Mouse (Mus musculus) left cerebral cortex, adult 8-10 months (tissue): Measurements from ENCODE around the gene Ogt. TPM values are rescaled to one million over a fixed set of nuclear protein-coding genes. Genes with fewer than 3 reads are reported as not detected.

ENCODE experiments used
- DNase-seq, 2 experiments: peaks; one replicate each; pipeline ENCODE4 v3.0.0; 2022; ENCODE audit warnings: low spot score in 2 of 2
- total RNA-seq, 4 experiments: library from RNA; stranded (reverse); gene quantifications; 2 replicates each; pipeline ENCODE4 v1.2.4; 2022

Ogt gene
- 100 to 1,000 TPM; 187 to 203 (median 200) TPM for total RNA-seq

GRCm38 (mm10) chrX:101639741-101640166 lies at the start of gene Ogt:
Gene Ogt, plus strand, starts transcription at chrX:101640060.
- peak; percentile 81 to 83 for DNase-seq

- DNase-seq = no peak
Measured at GRCm38 (mm10) chrX:101616183-101616582, 23.7 kb upstream of the Ogt start.

GRCm38 (mm10) chrX:101617889-101618288 lies 22.0 kb upstream of the Ogt start:
- no peak for DNase-seq

GRCm38 (mm10) chrX:101620317-101620716 lies 19.5 kb upstream of the Ogt start:
- DNase-seq = no peak

- DNase-seq = no peak
Measured at GRCm38 (mm10) chrX:101622539-101622938, 17.3 kb upstream of the Ogt start.

- no peak for DNase-seq
Measured at GRCm38 (mm10) chrX:101636821-101637525, 2.9 kb upstream of the Ogt start.

GRCm38 (mm10) chrX:101638856-101639255 lies 1.0 kb upstream of the Ogt start:
- DNase-seq = no peak

GRCm38 (mm10) chrX:101639306-101639705 lies 554 bp upstream of the Ogt start:
- DNase-seq = no peak

GRCm38 (mm10) chrX:101640194-101641160 lies 617 bp downstream of the Ogt start:
- peak; percentile 12 to 25 for DNase-seq

- DNase-seq = no peak
Measured at GRCm38 (mm10) chrX:101641161-101641530, 1.3 kb downstream of the Ogt start.

- DNase-seq = no peak
Measured at GRCm38 (mm10) chrX:101642091-101642490, 2.2 kb downstream of the Ogt start.

GRCm38 (mm10) chrX:101645286-101645685 lies 5.4 kb downstream of the Ogt start:
- no peak for DNase-seq

GRCm38 (mm10) chrX:101646621-101647020 lies 6.8 kb downstream of the Ogt start:
- DNase-seq = no peak

GRCm38 (mm10) chrX:101695686-101696085 lies 55.8 kb downstream of the Ogt start:
- no peak for DNase-seq

- no peak for DNase-seq
Measured at GRCm38 (mm10) chrX:101697537-101697936, 57.7 kb downstream of the Ogt start.

GRCm38 (mm10) chrX:101698232-101698631 lies 58.4 kb downstream of the Ogt start:
- no peak for DNase-seq

- DNase-seq = no peak
Measured at GRCm38 (mm10) chrX:101705111-101705510, 65.3 kb downstream of the Ogt start.

- DNase-seq = no peak
Measured at GRCm38 (mm10) chrX:101720401-101720800, 80.5 kb downstream of the Ogt start.

- DNase-seq = no peak
Measured at GRCm38 (mm10) chrX:101730010-101730409, 90.2 kb downstream of the Ogt start.

GRCm38 (mm10) chrX:101732644-101733043 lies 92.8 kb downstream of the Ogt start:
- no peak for DNase-seq

- DNase-seq = no peak
Measured at GRCm38 (mm10) chrX:101733288-101733687, 93.4 kb downstream of the Ogt start.

- no peak for DNase-seq
Measured at GRCm38 (mm10) chrX:101733828-101734319, 94.0 kb downstream of the Ogt start, which contains the start of gene Cxcr3. Gene Cxcr3, minus strand, starts transcription at chrX:101734269.
